Mouse (Mus musculus) brain, embryonic 14.5 days (tissue): Measurements from ENCODE around the gene Rab33a. TPM values are rescaled to one million over a fixed set of nuclear protein-coding genes. Genes with fewer than 3 reads are reported as not detected.
A peak's percentile ranks its signal among the peaks of the same experiment; 100 is the strongest.

Source experiments
- DNase-seq: peaks from one replicate; pipeline ENCODE4 v3.0.0-alpha.2; 2011; ENCODE audit warnings: low read depth
- CTCF ChIP-seq: fragments of 200-500 bp; IDR thresholded peaks from 2 replicates; pipeline ENCODE4 v1.5.1; 2012; ENCODE audit warnings: inconsistent platforms, mild to moderate bottlenecking, moderate library complexity, borderline replicate concordance; ENCODE audit not compliant: insufficient read depth, insufficient read length; ENCODE audit errors: extremely low read depth
- POLR2A ChIP-seq: fragments of 200-500 bp; IDR thresholded peaks from 2 replicates; pipeline ENCODE4 v1.6.1; 2012; ENCODE audit warnings: mild to moderate bottlenecking, inconsistent platforms, borderline replicate concordance; ENCODE audit not compliant: poor library complexity, insufficient read depth, insufficient read length, severe bottlenecking; ENCODE audit errors: extremely low read depth
- polyA plus RNA-seq: library from polyadenylated mRNA; depleted of rRNA; stranded (reverse); fragments of >200 nt; gene quantifications from 2 replicates; pipeline ENCODE4 v1.2.3, GENCODE M21; 2012; rRNA removed

Gene Rab33a
- polyA plus RNA-seq, 1 experiment = 77.5 TPM

DNA sequence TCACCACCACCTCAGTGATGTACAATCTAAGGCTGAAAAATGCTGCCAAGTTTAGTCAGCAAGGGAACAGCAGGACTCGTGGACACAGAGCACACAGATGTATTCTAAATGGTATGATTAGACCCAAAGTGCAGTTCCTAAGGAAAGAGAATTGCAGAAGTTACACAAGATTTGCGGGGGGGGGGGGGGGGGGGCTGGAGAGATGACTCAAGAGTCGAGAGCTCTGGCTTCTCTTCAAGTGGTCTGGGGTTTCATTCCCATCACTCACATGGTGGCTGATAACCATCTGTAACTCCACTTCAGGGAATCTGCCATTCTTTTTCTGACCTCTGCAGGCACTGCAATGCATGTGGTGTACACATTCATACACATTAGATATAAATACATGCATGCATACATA, 7.3 kb downstream of the Rab33a start:
- no peak for DNase-seq
- TF ChIP-seq CTCF (no peak), POLR2A (no peak)

- DNase-seq = peak; percentile 84
- TF ChIP-seq CTCF = peak; percentile 78; the same call in 1 of the 2 replicates
- no peak for TF ChIP-seq POLR2A
Measured at GRCm38 (mm10) chrX:48532175-48532574, 13.1 kb downstream of the Rab33a start.

Other genes with a start within 250 kb of the Rab33a start
- 5.1 and 11.3 TPM in 2 replicates for gene Bcorl1, start 177.9 kb upstream of the Rab33a start, polyA plus RNA-seq
- 2.1 and 2.8 TPM in 2 replicates for gene Elf4, start 56.2 kb upstream of the Rab33a start, polyA plus RNA-seq
- 29.5 and 31.6 TPM in 2 replicates for gene Aifm1, start 5.7 kb upstream of the Rab33a start, polyA plus RNA-seq
- 36.0 and 45.5 TPM in 2 replicates for gene Zfp280c, start 75.2 kb downstream of the Rab33a start, polyA plus RNA-seq
- 25.5 and 30.1 TPM in 2 replicates for gene Slc25a14, start 104.1 kb downstream of the Rab33a start, polyA plus RNA-seq
- 0.03 TPM in 1 of 2 replicates, not detected in the other for gene Gpr119, start 155.2 kb downstream of the Rab33a start, polyA plus RNA-seq
- gene Rbmx2, start 175.7 kb downstream of the Rab33a start, polyA plus RNA-seq = 11.6 and 11.8 TPM in 2 replicates